Mouse (Mus musculus) erythroblast, embryonic 14.5 days (primary cell): ENCODE results near the gene Dhx32.

Experiments used
- GATA1 ChIP-seq: IDR thresholded peaks from 2 replicates; pipeline ENCODE4 v1.6.1; 2012; ENCODE audit warnings: low read length, inconsistent platforms, mixed read lengths
- TAL1 ChIP-seq: IDR thresholded peaks from 3 replicates; pipeline ENCODE4 v1.6.1; 2012; ENCODE audit warnings: low read length, inconsistent platforms, mixed read lengths

DNA sequence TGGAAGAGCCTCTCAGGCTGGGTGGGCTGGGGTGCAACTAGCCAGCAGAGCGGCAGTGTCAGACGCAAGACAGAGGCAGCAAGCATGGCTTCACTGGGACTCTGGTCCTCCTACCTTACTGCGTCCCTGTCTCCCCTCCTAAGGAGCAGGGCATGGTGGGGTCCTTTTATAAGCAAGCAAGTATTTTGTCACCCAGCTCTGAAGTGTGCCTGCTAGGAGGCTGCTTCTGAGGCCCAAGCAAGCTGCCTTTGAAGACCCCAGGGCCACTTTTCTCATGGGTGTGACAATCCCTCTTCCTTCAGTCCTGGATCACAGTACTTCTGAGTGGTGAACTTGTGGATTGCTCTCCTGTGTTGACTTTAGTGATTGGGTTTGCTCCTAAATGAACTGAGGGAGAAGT, 102.6 kb downstream of the Dhx32 start, which contains the start of gene Mmp21:
- TF ChIP-seq TAL1 = no peak
- TF ChIP-seq GATA1 = no peak
